Mouse (Mus musculus): Measurements from ENCODE around the gene Pp2d1. TPM values are rescaled to one million over a fixed set of nuclear protein-coding genes. Genes with fewer than 3 reads are reported as not detected.
"Not testable (repeated sequence)": the region's sequence is repeated elsewhere in the genome, so short reads cannot be mapped to it uniquely, and the experiment has no call there.

Pp2d1 gene
- polyA plus RNA-seq (2012; ENCODE audit: insufficient read depth, insufficient read length, missing spikeins), result 0.46 TPM in 1 of 2 replicates, not detected in the other

DNA sequence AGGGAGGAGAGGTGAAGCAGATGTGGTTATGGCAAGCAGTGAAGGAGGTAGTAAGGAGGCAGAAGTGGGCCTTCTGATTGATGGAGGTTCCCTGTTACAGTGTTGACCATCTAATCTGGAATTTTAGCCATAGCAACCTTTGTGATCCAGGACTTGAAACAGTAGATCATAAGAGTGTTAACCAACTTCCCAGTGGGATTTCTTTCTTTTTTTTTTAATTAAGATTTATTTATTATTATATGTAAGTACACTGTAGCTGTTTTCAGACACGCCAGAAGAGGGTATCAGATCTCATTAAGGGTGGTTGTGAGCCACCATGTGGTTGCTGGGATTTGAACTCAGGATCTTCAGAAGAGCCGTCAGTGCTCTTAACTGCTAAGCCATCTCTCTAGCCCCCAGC is at the start of gene Pp2d1:
Gene Pp2d1, minus strand, starts transcription at position 101 of the 400 bp plus-strand sequence.
- not testable (repeated sequence) for H3K4me3 ChIP-seq (ENCODE audit: insufficient read depth, low read depth, low read length); H3K27ac ChIP-seq (replicated peaks; ENCODE audit: low read depth, low read length); H3K4me1 ChIP-seq (ENCODE audit: control insufficient read depth, insufficient read depth, insufficient read length, low read length)

DNA sequence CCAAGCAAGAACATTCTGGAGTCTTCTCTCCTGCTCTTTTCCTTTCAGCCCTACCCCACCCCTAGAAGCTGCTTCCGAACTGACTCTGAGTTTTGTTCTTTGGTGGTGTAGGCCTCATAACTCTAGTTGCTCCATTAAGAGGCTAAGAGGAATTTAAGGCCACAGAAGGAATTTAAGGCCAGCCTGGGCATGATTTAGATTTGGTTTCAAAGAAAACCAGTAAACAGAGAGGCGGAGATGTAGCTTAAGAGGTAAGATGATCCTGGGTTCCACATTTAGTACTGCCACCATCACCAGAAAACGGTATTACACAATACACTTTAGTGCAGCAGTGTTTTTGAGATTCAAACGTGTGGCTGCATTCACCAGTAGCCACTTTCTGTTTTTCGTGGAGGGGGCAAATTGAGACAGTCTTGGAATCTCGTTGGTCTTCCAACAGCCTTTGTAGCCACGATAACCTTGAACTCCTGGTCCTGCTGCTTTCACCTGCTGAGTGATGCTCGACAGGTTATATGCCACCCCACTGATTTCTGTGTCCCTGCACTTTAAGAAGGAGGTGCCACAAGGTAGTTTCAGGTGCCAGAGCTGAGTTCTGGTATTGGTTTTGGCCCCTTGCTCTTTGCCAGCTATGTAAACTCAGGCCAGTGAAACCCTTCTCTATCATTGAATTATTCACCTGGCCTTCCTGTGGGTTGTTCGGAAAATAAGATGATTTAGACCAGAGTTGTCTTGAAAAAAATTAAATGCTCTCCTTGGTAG is 49.0 kb upstream of the Pp2d1 start:
- Histone ChIP-seq H3K27ac (replicated peaks; ENCODE audit: low read depth, low read length) (peak overlapping the region; percentile 71), H3K4me3 (ENCODE audit: insufficient read depth, low read depth, low read length) (no peak overlapping the region)

DNA sequence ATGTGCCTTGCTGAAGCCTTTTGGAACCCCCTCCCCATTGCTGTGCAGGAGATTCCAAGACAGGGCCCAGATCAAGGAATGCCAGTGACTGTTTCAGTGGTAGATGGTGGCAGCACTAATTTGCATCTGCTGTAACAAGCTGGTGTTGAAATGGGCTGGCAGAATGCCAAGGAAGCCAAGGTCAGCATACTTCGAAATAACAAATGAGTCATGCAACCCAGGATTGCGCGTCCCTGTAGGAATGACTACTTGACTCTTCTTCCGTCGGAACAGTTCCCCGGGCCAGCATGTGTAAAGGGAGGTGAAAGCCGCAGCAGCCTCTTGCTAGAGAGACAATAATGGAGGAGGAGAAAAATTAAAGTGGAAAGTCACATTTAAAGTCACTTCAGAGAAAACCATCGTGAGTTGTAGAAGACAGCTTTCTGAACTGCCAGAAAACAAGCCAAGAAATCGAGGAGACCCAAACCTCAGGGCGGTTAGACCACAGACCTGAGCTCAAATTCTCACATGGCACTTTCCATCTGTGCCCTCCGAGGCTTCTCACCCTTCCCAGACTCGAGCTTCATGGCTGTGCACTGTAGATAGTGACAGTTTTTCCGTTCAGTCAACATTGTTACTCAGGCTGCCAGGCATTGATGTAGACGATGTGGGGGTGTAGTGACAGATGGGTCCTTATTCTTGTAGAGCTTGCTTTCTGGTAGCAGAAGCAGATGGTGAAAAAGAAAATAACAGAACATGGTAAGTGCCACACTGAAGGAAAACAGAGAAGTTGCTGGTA is 48.0 kb upstream of the Pp2d1 start:
- Histone ChIP-seq H3K27ac (replicated peaks; ENCODE audit: low read depth, low read length) (peak overlapping the region; percentile 79), H3K4me3 (ENCODE audit: insufficient read depth, low read depth, low read length) (0 out of 2 replicates have a peak overlapping the region, but pooled peaks have one; percentile 1), H3K4me1 (ENCODE audit: control insufficient read depth, insufficient read depth, insufficient read length, low read length) (peaks cover 28% of the 10 kb centered on the region)

More for the DNA sequence above, 49.0 kb upstream of the Pp2d1 start:
- peaks cover 28% of the 10 kb centered on the region for H3K4me1 ChIP-seq (ENCODE audit: control insufficient read depth, insufficient read depth, insufficient read length, low read length)

DNA sequence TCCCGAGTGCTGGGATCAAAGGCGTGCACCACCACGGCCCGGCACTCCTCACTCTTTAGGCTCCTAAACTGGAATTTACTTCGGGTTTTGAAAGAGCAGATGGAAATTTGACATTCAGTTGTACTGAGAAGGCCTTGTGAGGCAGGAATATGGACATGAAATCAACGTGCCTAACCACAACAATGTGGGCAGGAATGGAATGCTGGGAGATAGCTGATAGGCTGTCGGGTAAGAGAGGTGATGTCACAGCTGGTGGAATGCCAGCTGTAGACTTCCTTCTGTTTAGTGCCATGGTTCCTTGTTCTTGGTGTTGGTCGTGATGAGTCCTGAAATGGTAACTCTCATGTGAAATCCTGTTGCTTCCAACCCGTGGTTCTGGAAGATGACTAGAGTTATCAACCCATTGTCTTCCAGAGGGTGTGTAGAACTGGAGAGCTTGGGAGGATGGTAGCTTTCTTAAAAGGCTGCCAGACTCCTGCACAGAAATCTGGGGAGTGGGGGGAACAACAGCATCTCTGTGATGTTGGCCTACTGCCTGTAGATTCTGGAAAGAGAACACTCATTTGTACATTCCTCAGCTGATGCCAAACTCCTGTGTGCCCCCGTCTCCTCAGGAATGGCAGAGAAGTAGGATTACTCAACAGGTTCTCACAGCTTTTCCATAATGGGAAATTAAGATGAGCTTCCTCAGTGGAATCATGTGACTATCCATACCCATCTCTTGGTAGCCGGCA is 44.8 kb upstream of the Pp2d1 start:
- H3K4me3 ChIP-seq (ENCODE audit: insufficient read depth, low read depth, low read length), result no peak overlapping the region
- peaks cover 35% of the 10 kb centered on the region for H3K4me1 ChIP-seq (ENCODE audit: control insufficient read depth, insufficient read depth, insufficient read length, low read length)
- no peak overlapping the region for H3K27ac ChIP-seq (replicated peaks; ENCODE audit: low read depth, low read length)

DNA sequence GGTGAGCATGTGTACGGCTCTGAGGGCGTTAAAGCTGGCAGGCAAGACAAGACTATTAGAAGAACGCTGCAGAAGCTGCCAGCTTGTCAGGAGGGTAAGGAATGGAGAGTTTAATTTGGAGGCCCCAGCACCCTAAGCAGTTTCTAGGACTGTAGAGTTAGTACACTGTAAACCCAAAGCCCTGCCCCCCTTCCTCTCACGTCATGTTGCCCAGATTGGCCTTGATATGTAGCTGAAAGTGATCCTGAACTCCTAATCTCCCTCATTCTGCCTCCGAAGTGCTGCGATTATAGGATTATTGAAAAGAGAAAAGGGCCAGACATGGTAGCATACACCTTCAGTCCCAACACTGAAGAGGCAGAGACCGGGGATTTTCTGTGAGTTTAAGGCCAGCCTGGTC is 43.6 kb upstream of the Pp2d1 start:
- H3K27ac ChIP-seq (replicated peaks; ENCODE audit: low read depth, low read length), result no peak overlapping the region
- peaks cover 41% of the 10 kb centered on the region for H3K4me1 ChIP-seq (ENCODE audit: control insufficient read depth, insufficient read depth, insufficient read length, low read length)

DNA sequence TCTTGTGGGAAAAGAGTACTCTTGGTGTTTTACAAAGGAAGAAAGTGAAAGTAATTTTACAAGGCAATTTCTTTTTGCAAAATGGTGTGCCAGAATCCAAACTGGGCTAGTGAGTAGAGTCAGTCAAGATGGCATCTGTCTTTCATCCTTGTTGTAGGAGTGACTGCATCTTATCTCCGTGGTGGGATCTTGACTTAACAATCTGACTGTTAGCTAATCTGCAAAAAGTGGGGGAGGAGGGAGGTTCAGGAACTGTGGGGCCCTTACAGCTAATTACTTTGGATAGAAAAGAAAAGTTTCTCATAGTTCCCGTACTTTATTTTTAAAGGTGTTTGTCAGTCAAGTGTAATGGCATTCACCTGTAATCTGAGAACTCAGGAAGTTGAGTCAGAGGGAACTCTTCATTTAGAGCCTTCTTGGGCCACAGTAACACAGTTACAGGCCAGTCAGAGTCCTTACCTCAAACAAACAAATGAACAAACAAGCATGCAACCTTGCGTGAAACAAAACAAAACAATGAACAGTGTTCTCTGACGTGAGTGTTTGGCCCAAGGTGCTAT is 42.9 kb upstream of the Pp2d1 start:
- Histone ChIP-seq H3K4me3 (ENCODE audit: insufficient read depth, low read depth, low read length) (no peak overlapping the region), H3K4me1 (ENCODE audit: control insufficient read depth, insufficient read depth, insufficient read length, low read length) (peaks cover 42% of the 10 kb centered on the region), H3K27ac (replicated peaks; ENCODE audit: low read depth, low read length) (0 out of 2 replicates have a peak overlapping the region, but pooled peaks have one; percentile 9)

More for the DNA sequence above, 43.6 kb upstream of the Pp2d1 start:
- H3K4me3 ChIP-seq (ENCODE audit: insufficient read depth, low read depth, low read length), result no peak overlapping the region

DNA sequence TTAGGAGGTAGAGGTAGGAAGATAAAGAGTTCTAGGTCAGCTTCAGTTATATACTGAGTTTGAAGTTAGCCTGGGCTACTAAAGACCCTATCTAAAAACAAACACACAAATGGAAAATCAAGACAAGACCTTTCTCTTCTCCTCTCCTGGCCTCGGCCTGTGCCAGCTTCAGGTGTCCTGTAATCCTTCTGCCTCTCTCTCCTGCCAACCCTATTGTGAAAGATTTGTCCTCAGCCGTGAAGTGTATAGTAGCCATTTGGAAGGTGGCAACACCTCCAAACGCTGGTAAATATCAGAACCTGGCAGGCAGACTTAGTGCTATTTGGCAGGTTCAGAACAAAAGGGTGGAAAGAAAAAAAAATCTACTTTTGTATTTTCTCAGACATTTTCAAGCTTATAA is 41.0 kb upstream of the Pp2d1 start:
- H3K4me1 ChIP-seq (ENCODE audit: control insufficient read depth, insufficient read depth, insufficient read length, low read length), result peaks cover 38% of the 10 kb centered on the region
- H3K27ac ChIP-seq (replicated peaks; ENCODE audit: low read depth, low read length), result no peak overlapping the region
- no peak overlapping the region for H3K4me3 ChIP-seq (ENCODE audit: insufficient read depth, low read depth, low read length)

DNA sequence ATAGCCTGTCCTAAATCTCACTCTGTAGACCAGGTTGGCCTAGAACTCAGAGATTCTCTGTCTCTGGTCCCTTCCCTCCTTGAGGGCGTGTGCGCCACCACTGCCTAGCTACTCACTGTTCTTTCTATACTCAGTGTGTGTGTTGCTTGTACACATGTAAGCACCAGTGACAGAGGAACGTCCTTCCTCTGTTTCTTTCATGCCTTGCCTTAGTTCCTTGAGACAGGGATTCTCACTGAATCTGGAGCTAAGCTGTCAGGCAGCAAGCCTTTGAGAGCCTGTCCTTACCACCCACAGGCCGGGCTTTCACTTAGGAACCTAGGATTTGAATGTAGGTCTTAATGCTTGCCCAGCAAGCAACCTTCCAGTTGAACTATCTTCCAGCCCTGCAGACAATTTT is 40.4 kb upstream of the Pp2d1 start:
- Histone ChIP-seq H3K27ac (replicated peaks; ENCODE audit: low read depth, low read length) (0 out of 2 replicates have a peak overlapping the region, but pooled peaks have one; percentile 7), H3K4me1 (ENCODE audit: control insufficient read depth, insufficient read depth, insufficient read length, low read length) (peaks cover 35% of the 10 kb centered on the region), H3K4me3 (ENCODE audit: insufficient read depth, low read depth, low read length) (no peak overlapping the region)

DNA sequence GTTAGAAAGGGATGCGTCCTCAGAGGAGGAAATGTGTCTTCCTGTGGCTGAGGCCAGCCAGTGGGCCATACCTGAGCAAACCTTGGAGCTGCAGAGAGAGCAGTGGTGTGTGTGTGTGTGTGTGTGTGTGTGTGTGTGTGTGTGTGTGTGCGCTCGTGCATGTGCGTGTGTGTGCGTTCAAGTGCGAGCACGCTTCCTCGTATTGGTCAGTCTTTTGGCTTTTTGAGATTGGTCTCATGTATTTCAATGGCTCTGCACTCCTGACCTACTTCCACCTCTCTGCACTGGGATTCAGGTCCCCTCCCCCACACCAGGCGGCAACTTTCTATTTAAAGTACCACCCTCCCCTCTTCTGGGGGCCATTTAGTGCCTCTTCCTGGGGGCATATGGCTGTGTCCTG is 39.5 kb upstream of the Pp2d1 start:
- Histone ChIP-seq H3K4me3 (ENCODE audit: insufficient read depth, low read depth, low read length) (no peak overlapping the region), H3K4me1 (ENCODE audit: control insufficient read depth, insufficient read depth, insufficient read length, low read length) (peaks cover 35% of the 10 kb centered on the region), H3K27ac (replicated peaks; ENCODE audit: low read depth, low read length) (no peak overlapping the region)

DNA sequence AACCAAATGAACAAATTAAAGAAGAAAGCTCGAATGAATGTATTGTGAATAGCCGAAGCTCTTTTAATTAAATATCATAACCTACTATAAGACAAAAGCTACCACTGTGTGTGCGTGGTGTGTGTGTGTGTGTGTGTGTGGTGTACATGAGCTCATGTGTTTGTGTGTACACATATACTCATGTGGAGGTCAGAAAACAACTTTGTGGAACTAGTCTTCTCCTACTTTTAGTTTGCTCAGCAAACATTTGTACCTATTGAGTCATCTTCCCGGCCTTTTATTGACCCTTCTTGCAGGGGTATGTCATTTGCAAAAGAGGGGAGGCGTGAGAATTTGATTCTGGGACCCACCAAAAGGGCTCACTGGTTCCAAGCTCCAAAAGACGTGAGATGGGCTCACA is 39.0 kb upstream of the Pp2d1 start:
- H3K27ac ChIP-seq (replicated peaks; ENCODE audit: low read depth, low read length), result no peak overlapping the region; the same call in 1 of the 2 replicates
- no peak overlapping the region for H3K4me3 ChIP-seq (ENCODE audit: insufficient read depth, low read depth, low read length)
- peaks cover 37% of the 10 kb centered on the region for H3K4me1 ChIP-seq (ENCODE audit: control insufficient read depth, insufficient read depth, insufficient read length, low read length)

DNA sequence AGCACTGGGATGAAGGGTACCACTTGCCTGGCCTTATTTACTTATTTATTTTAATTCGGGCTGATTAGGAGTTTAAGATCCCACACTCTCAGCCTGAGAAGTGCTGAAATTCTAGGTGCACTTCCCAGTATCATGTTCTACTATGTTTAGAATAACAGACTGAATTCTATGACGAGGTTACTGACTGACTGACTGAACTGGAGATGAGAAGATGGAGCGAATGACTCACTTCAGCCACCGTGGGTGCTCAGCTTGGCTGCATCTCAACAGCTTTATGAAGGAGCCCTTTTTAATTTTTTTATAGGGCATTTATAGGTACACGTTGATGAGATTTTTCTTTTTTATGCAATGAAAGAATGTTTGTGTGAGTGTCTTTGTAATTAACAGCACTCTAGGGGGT is 38.5 kb upstream of the Pp2d1 start:
- H3K27ac ChIP-seq (replicated peaks; ENCODE audit: low read depth, low read length), result no peak overlapping the region

DNA sequence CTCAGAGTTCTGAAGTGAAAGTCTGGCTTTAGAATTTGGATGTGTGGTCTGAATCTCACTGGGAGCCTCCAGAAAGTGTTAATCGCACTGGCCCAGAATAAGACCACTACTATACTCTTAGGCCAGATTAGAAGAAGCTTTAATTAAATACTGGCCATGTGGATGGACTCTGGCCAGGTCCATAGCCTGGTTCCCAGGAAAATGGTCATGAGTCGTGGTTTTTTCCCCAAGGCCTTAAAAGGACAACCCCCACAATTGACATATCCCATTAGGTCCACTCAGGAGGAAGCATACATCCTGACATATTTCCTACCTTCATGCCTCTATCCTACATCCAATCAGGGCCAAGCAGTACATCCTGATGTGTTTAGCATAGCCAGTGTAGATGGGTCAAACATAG is 37.9 kb upstream of the Pp2d1 start:
- no peak overlapping the region for H3K27ac ChIP-seq (replicated peaks; ENCODE audit: low read depth, low read length)
- H3K4me1 ChIP-seq (ENCODE audit: control insufficient read depth, insufficient read depth, insufficient read length, low read length), result peaks cover 41% of the 10 kb centered on the region
- no peak overlapping the region for H3K4me3 ChIP-seq (ENCODE audit: insufficient read depth, low read depth, low read length)

More for the DNA sequence above, 38.5 kb upstream of the Pp2d1 start:
- Histone ChIP-seq H3K4me1 (ENCODE audit: control insufficient read depth, insufficient read depth, insufficient read length, low read length) (peaks cover 41% of the 10 kb centered on the region), H3K4me3 (ENCODE audit: insufficient read depth, low read depth, low read length) (no peak overlapping the region)

DNA sequence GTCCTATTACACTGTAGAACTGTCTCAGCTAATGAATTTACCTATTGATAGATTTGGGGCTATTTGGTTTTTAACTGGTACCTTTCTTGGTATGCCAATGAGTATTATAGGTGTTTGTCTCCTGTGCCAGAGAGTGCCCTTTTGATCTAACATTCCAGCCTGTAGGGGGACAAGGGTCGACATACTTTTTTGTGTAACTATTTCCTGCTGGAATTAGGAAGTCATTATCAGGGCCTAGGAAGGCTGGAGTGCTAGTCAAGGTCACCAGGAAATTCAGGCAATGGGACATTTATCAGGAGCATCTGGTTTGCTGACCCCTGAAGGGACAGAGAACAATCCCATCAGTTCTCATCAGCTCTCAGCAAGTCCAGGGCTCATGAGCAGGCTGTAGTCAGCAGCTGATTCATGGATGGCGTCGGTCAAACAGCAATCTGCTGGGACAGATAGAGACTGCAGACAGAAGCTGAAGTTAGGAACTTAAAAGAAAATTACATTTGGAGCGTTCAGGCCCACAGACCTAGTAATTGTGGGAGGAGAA is 33.8 kb upstream of the Pp2d1 start:
- peaks cover 39% of the 10 kb centered on the region for H3K4me1 ChIP-seq (ENCODE audit: control insufficient read depth, insufficient read depth, insufficient read length, low read length)
- no peak overlapping the region for H3K4me3 ChIP-seq (ENCODE audit: insufficient read depth, low read depth, low read length)
- H3K27ac ChIP-seq (replicated peaks; ENCODE audit: low read depth, low read length), result peak overlapping the region; percentile 73

DNA sequence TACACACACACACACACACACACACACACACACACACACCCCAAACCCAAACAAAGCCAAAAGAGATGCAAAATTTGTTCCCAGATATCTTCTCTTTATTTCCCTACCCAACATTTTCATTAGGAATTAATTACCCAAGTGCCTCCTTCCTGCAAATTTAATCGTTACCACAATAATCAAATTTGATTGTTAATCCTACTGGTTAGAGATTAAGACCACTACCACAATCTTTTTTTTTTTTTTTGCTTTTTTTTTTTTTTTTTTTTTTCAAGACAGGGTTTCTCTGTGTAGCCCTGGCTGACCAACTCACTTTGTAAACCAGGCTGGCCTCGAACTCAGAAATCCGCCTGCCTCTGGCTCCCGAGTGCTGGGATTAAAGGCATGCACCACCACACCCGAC is 31.7 kb upstream of the Pp2d1 start:
- H3K27ac ChIP-seq (replicated peaks; ENCODE audit: low read depth, low read length), result peak overlapping the region; percentile 65
- H3K4me3 ChIP-seq (ENCODE audit: insufficient read depth, low read depth, low read length), result not testable (repeated sequence)
- H3K4me1 ChIP-seq (ENCODE audit: control insufficient read depth, insufficient read depth, insufficient read length, low read length), result peaks cover 27% of the 10 kb centered on the region

Measured in brown adipose tissue, adult 24 weeks (tissue).